Mouse (Mus musculus): ENCODE data around the gene Tada2b. TPM values are rescaled to one million over a fixed set of nuclear protein-coding genes. Genes with fewer than 3 reads are reported as not detected.

The Tada2b gene
- polyA plus RNA-seq, 1 experiment from 2014 or later = 2.0 TPM

DNA sequence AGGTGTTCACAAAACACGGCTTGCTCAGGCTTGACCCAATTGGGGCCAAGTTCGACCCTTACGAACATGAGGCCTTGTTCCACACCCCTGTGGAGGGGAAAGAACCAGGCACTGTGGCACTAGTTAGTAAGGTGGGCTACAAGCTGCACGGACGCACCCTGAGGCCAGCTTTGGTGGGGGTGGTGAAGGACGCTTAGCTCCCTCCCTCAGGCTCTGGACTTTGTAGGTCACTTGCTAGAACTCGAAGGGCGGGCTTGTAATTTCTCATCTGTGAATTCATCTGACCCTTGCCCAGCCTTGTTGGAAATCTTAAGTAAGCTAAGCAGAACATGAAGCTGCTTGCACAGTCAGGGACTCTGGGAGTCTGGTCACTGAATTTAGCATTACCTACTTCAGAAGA is 12.9 kb downstream of the Tada2b start:
- peak; percentile 54; the same call in 1 of the 2 replicates for ATAC-seq (ENCODE audit: low FRiP score, low TSS enrichment)
- H3K27me3 ChIP-seq (ENCODE audit: insufficient read depth, low read length) = no peaks in the 10 kb centered on the region
- H3K4me3 ChIP-seq (ENCODE audit: low read length) = no peak overlapping the region
- no peak overlapping the region for H3K9ac ChIP-seq (replicated peaks; ENCODE audit: low read length)
- no peak overlapping the region for H3K27ac ChIP-seq (ENCODE audit: low read length)
- no peaks in the 10 kb centered on the region for H3K9me3 ChIP-seq (ENCODE audit: low read length)
- 93% methylated on average over 8 of the region's 8 CpGs for WGBS
- peaks cover 3% of the 10 kb centered on the region for H3K4me1 ChIP-seq (ENCODE audit: insufficient read depth, low read length)
- H3K4me2 ChIP-seq (replicated peaks; ENCODE audit: low read depth, low read length) = no peak overlapping the region
- peaks cover 50% of the 10 kb centered on the region for H3K36me3 ChIP-seq (ENCODE audit: insufficient read depth, low read length)

DNA sequence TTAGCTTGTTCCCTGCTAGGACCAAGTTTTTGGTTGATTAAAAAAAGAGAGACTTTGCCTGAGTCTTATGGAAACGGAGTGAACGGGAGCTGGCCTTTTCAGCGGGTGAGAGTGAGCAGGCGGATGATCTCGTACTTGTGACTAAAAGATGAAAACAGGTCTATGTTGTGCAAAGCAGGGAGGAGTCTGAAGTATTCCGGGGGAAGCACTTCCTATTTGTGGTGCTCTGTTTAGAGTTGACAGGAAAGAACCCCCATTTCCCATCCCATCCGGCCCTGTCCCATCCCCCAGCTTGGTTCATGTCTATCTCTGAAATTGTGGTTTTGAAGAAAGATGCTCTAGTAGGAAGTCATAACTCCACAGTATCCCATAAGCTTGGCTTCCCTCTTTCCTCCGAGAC is 18.2 kb downstream of the Tada2b start:
- peak overlapping the region; percentile 85 for H3K9ac ChIP-seq (replicated peaks; ENCODE audit: low read length)
- H3K27ac ChIP-seq (ENCODE audit: low read length) = no peak overlapping the region; the same call in 1 of the 2 replicates
- peaks cover 23% of the 10 kb centered on the region for H3K4me1 ChIP-seq (ENCODE audit: insufficient read depth, low read length)
- H3K4me2 ChIP-seq (replicated peaks; ENCODE audit: low read depth, low read length) = peak overlapping the region; percentile 96
- H3K9me3 ChIP-seq (ENCODE audit: low read length) = no peaks in the 10 kb centered on the region
- peak overlapping the region; percentile 90 for H3K4me3 ChIP-seq (ENCODE audit: low read length)
- ATAC-seq (ENCODE audit: low FRiP score, low TSS enrichment) = no peak
- WGBS = 23% methylated on average over 8 of the region's 8 CpGs
- peaks cover 16% of the 10 kb centered on the region for H3K36me3 ChIP-seq (ENCODE audit: insufficient read depth, low read length)
- H3K27me3 ChIP-seq (ENCODE audit: insufficient read depth, low read length) = no peaks in the 10 kb centered on the region

GRCm38 (mm10) chr5:36464709-36465661 is 19.1 kb downstream of the Tada2b start, which contains the start of gene Grpel1:
Gene Grpel1, plus strand, starts transcription at chr5:36464998.
- Histone ChIP-seq H3K36me3 (ENCODE audit: insufficient read depth, low read length) (peaks cover 7% of the 10 kb centered on the region; the same call in 1 of the 2 replicates), H3K9me3 (ENCODE audit: low read length) (no peaks in the 10 kb centered on the region), H3K9ac (replicated peaks; ENCODE audit: low read length) (peak within 1 kb of the TSS; percentile 85), H3K4me1 (ENCODE audit: insufficient read depth, low read length) (peaks cover 23% of the 10 kb centered on the region), H3K27ac (ENCODE audit: low read length) (peak within 1 kb of the TSS; percentile 39), H3K27me3 (ENCODE audit: insufficient read depth, low read length) (no peaks in the 10 kb centered on the region), H3K4me3 (ENCODE audit: low read length) (peak within 1 kb of the TSS; percentile 90), H3K4me2 (replicated peaks; ENCODE audit: low read depth, low read length) (peak within 1 kb of the TSS; percentile 96)
- peak; percentile 95 for ATAC-seq (ENCODE audit: low FRiP score, low TSS enrichment)
- WGBS = under 1% methylated on average over 68 of the region's 68 CpGs

DNA sequence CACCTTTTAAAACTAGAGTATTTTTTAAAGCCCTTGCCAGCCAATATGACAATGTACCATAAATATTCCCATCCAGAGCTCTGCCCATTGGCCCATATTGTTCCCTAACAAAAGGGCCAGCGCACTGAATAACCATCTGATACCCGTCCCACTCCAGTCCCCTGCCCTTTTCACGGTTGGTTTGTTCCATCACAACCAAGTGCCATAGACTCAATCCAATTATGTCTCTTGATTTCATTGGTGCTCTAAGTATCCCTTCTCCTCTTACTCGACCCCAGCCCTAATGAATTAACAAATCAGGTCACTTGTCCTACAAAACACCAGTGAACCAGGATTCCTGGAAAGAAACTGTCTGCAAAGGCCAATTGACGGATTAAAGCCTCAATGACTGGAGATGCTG is 20.7 kb downstream of the Tada2b start:
- no peaks in the 10 kb centered on the region for H3K36me3 ChIP-seq (ENCODE audit: insufficient read depth, low read length)
- H3K27ac ChIP-seq (ENCODE audit: low read length) = no peak overlapping the region
- peaks cover 23% of the 10 kb centered on the region for H3K4me1 ChIP-seq (ENCODE audit: insufficient read depth, low read length)
- 32% methylated on average over 5 of the region's 5 CpGs for WGBS
- H3K4me2 ChIP-seq (replicated peaks; ENCODE audit: low read depth, low read length) = no peak overlapping the region
- no peak overlapping the region for H3K9ac ChIP-seq (replicated peaks; ENCODE audit: low read length)
- H3K4me3 ChIP-seq (ENCODE audit: low read length) = no peak overlapping the region
- no peaks in the 10 kb centered on the region for H3K27me3 ChIP-seq (ENCODE audit: insufficient read depth, low read length)
- no peak for ATAC-seq (ENCODE audit: low FRiP score, low TSS enrichment)
- no peaks in the 10 kb centered on the region for H3K9me3 ChIP-seq (ENCODE audit: low read length)

DNA sequence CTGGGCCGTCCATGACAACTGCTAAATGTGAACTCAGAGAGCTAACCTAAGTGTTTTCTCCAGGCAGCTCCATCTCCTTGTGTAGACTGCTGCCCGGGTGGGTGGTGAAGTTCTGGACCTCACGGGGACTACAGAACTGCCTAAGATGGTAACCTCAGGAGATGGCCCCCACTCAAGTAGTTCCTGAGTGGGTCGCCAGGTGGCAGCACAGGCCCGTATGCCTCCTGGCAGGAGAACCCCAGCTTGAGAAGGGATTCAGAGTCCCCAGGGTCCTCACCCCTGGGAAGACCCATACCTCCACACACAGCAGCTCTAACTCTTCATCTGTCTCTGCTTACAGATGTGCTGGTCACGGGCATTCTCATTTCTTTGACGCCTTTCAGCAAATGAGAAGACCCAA is 21.3 kb downstream of the Tada2b start:
- WGBS = 17% methylated on average over 7 of the region's 7 CpGs
- no peak for ATAC-seq (ENCODE audit: low FRiP score, low TSS enrichment)
- H3K9me3 ChIP-seq (ENCODE audit: low read length) = no peaks in the 10 kb centered on the region
- no peaks in the 10 kb centered on the region for H3K27me3 ChIP-seq (ENCODE audit: insufficient read depth, low read length)
- peaks cover 23% of the 10 kb centered on the region for H3K4me1 ChIP-seq (ENCODE audit: insufficient read depth, low read length)
- no peak overlapping the region for H3K4me2 ChIP-seq (replicated peaks; ENCODE audit: low read depth, low read length)
- no peak overlapping the region for H3K9ac ChIP-seq (replicated peaks; ENCODE audit: low read length)
- no peaks in the 10 kb centered on the region for H3K36me3 ChIP-seq (ENCODE audit: insufficient read depth, low read length)
- no peak overlapping the region for H3K4me3 ChIP-seq (ENCODE audit: low read length)
- no peak overlapping the region for H3K27ac ChIP-seq (ENCODE audit: low read length)

DNA sequence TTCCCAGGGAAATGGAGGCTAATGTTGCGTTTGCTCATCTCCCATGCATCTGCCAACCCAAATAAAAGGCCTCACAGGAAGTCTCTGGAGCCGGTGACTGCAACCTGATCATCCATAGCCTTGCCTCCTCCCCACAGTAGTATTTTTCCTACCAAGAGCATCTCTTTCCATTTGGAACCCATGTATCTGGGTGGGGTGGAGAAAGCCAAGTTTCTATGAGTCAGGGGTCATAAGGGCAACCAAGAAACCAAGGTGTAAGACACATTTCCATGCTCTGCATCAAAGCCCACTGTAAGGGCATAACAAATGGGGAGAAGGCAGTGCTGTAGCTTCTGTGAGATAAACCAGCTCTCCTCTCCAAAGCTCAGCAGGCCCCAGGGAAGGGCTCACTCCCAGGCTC is 22.9 kb downstream of the Tada2b start:
- Histone ChIP-seq H3K9me3 (ENCODE audit: low read length) (no peaks in the 10 kb centered on the region), H3K4me1 (ENCODE audit: insufficient read depth, low read length) (peaks cover 20% of the 10 kb centered on the region), H3K27ac (ENCODE audit: low read length) (no peak overlapping the region), H3K36me3 (ENCODE audit: insufficient read depth, low read length) (no peaks in the 10 kb centered on the region), H3K9ac (replicated peaks; ENCODE audit: low read length) (no peak overlapping the region), H3K4me3 (ENCODE audit: low read length) (no peak overlapping the region), H3K4me2 (replicated peaks; ENCODE audit: low read depth, low read length) (no peak overlapping the region), H3K27me3 (ENCODE audit: insufficient read depth, low read length) (no peaks in the 10 kb centered on the region)
- ATAC-seq (ENCODE audit: low FRiP score, low TSS enrichment) = no peak
- WGBS = 28% methylated on average over 2 of the region's 2 CpGs

DNA sequence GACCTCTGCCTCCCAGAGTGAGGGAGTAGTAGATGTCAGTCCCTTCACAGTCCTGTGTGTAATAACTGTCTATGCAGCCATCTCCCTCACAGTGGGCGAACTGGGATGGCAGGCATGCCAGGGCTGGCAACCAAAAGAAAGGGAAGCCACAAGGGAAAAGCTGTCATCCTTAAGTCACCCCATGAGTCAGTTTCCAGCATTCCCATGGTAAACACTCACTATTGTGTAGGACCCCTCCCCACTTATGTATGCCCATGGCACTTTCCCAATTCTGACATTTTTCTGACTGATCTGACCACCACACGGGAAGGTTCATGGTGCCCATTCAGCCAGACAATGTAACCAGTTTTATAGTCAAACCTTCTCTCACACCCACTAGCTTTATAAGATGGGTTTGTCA is 23.4 kb downstream of the Tada2b start:
- H3K27ac ChIP-seq (ENCODE audit: low read length) = no peak overlapping the region
- no peak overlapping the region for H3K4me2 ChIP-seq (replicated peaks; ENCODE audit: low read depth, low read length)
- no peak overlapping the region for H3K4me3 ChIP-seq (ENCODE audit: low read length)
- no peaks in the 10 kb centered on the region for H3K36me3 ChIP-seq (ENCODE audit: insufficient read depth, low read length)
- H3K4me1 ChIP-seq (ENCODE audit: insufficient read depth, low read length) = peaks cover 15% of the 10 kb centered on the region
- H3K9me3 ChIP-seq (ENCODE audit: low read length) = no peaks in the 10 kb centered on the region
- H3K9ac ChIP-seq (replicated peaks; ENCODE audit: low read length) = no peak overlapping the region
- 60% methylated on average over 2 of the region's 2 CpGs for WGBS
- no peaks in the 10 kb centered on the region for H3K27me3 ChIP-seq (ENCODE audit: insufficient read depth, low read length)
- ATAC-seq (ENCODE audit: low FRiP score, low TSS enrichment) = no peak

DNA sequence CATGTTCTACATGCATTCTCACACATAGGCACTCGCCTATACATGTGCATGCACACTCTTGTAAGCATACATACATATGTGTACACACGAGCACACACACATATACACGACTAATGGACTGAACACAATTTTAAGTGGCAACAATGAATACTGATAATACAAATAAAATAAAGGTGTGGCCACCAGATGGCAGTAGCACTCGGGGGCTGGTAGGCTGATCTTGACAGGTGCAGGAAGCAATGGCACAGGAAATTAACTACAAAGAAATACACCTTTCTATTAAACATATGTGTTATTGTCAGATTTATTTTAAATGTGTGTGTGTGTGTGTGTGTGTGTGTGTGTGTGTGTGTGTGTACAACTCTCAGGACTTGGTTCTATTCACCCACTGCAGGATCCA is 25.2 kb downstream of the Tada2b start:
- 19% methylated on average over 4 of the region's 4 CpGs for WGBS
- Histone ChIP-seq H3K4me3 (ENCODE audit: low read length) (no peak overlapping the region), H3K27ac (ENCODE audit: low read length) (no peak overlapping the region), H3K36me3 (ENCODE audit: insufficient read depth, low read length) (no peaks in the 10 kb centered on the region), H3K4me2 (replicated peaks; ENCODE audit: low read depth, low read length) (no peak overlapping the region), H3K9ac (replicated peaks; ENCODE audit: low read length) (no peak overlapping the region), H3K27me3 (ENCODE audit: insufficient read depth, low read length) (no peaks in the 10 kb centered on the region), H3K4me1 (ENCODE audit: insufficient read depth, low read length) (peaks cover 10% of the 10 kb centered on the region), H3K9me3 (ENCODE audit: low read length) (no peaks in the 10 kb centered on the region)
- no peak for ATAC-seq (ENCODE audit: low FRiP score, low TSS enrichment)

- Histone ChIP-seq H3K4me1 (ENCODE audit: insufficient read depth, low read length) (no peaks in the 10 kb centered on the region), H3K9ac (replicated peaks; ENCODE audit: low read length) (no peak overlapping the region), H3K9me3 (ENCODE audit: low read length) (no peaks in the 10 kb centered on the region), H3K27ac (ENCODE audit: low read length) (no peak overlapping the region), H3K4me2 (replicated peaks; ENCODE audit: low read depth, low read length) (no peak overlapping the region), H3K4me3 (ENCODE audit: low read length) (no peak overlapping the region), H3K36me3 (ENCODE audit: insufficient read depth, low read length) (no peaks in the 10 kb centered on the region), H3K27me3 (ENCODE audit: insufficient read depth, low read length) (no peaks in the 10 kb centered on the region)
- no peak for ATAC-seq (ENCODE audit: low FRiP score, low TSS enrichment)
- 73% methylated on average over 4 of the region's 4 CpGs for WGBS
Measured at GRCm38 (mm10) chr5:36457706-36458105, 26.4 kb downstream of the Tada2b start.

DNA sequence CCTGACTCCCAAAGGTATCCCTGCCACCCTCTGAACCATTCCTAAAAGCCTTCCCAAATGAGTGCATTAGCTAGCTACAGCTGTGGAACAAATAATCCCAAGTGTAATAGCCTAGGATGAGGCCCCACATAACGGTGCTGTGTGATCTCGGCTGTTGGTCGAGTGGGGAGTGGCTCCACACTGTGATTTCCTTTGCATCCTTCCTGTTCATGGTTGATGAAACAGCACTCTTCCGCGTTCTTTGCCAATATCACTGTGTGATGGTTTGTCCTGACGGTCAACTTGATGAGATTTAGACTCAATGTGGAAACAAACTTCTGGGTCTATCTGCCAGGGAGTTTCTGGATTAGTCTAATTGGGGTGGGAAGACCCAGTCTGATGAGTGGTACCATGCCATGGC is 31.3 kb downstream of the Tada2b start:
- Histone ChIP-seq H3K4me3 (ENCODE audit: low read length) (no peak overlapping the region), H3K36me3 (ENCODE audit: insufficient read depth, low read length) (no peaks in the 10 kb centered on the region), H3K4me2 (replicated peaks; ENCODE audit: low read depth, low read length) (no peak overlapping the region), H3K9ac (replicated peaks; ENCODE audit: low read length) (no peak overlapping the region), H3K4me1 (ENCODE audit: insufficient read depth, low read length) (no peaks in the 10 kb centered on the region), H3K27me3 (ENCODE audit: insufficient read depth, low read length) (no peaks in the 10 kb centered on the region), H3K9me3 (ENCODE audit: low read length) (no peaks in the 10 kb centered on the region), H3K27ac (ENCODE audit: low read length) (no peak overlapping the region)
- ATAC-seq (ENCODE audit: low FRiP score, low TSS enrichment) = no peak
- 72% methylated on average over 6 of the region's 6 CpGs for WGBS
